ENCODE assay signal across 29 mouse cellular contexts in genomic region chr3:159787776-159788175, GRCm38 (mm10). TPM values are rescaled to one million over a fixed set of nuclear protein-coding genes. Genes with fewer than 3 reads are reported as not detected.
DNase-seq lines count a peak whose midpoint lies in the region; ATAC-seq and TF ChIP-seq lines count a peak whose summit lies in the region.
"Had no signal": no experiment of that assay in that cellular context is flagged by ENCODE, and none has a peak within 500 bp of the region (broad histone marks: within the 10 kb centered on the region; RNA-seq: fewer than 3 reads in every experiment).

No protein-coding gene starts in this region.

- no peak overlapping the region for H3K27ac ChIP-seq in forebrain, embryonic 13.5 days
- no peak overlapping the region for H3K27ac ChIP-seq in forebrain, embryonic 16.5 days (ENCODE audit: low read length)
- H3K27ac ChIP-seq in kidney, embryonic 16.5 days (ENCODE audit: low read length) = no peak overlapping the region
- no peak overlapping the region for H3K27ac ChIP-seq in stomach, embryonic 15.5 days
- H3K27ac ChIP-seq in stomach, postnatal 0 days (replicated peaks) = no peak overlapping the region
- no peak overlapping the region for H3K27ac ChIP-seq in midbrain, embryonic 15.5 days
- H3K27ac ChIP-seq in cerebellum, adult 2 months (ENCODE audit: insufficient read depth, low read length) = no peak overlapping the region
- H3K27ac ChIP-seq: embryonic facial prominence, embryonic 15.5 days; liver, embryonic 13.5 days; neural tube, embryonic 12.5 days had no signal

- H3K4me1 ChIP-seq in forebrain, embryonic 13.5 days = 0 out of 2 replicates have a peak, but pooled peaks cover under 1% of the 10 kb centered on the region
- no peaks in the 10 kb centered on the region for H3K4me1 ChIP-seq in forebrain, embryonic 16.5 days (replicated peaks; ENCODE audit: control insufficient read depth, insufficient read depth, low read length)
- H3K4me1 ChIP-seq in kidney, embryonic 16.5 days (ENCODE audit: insufficient read depth, low read length) = no peaks in the 10 kb centered on the region
- no peaks in the 10 kb centered on the region for H3K4me1 ChIP-seq in stomach, embryonic 15.5 days
- no peaks in the 10 kb centered on the region for H3K4me1 ChIP-seq in stomach, postnatal 0 days (replicated peaks; ENCODE audit: control insufficient read depth, insufficient read depth)
- no peaks in the 10 kb centered on the region for H3K4me1 ChIP-seq in midbrain, embryonic 15.5 days
- H3K4me1 ChIP-seq in cerebellum, adult 2 months (ENCODE audit: control insufficient read depth, insufficient read depth, low read length) = no peaks in the 10 kb centered on the region
- H3K4me1 ChIP-seq: embryonic facial prominence, embryonic 15.5 days; liver, embryonic 13.5 days; megakaryocyte, embryonic 14.5 days; neural tube, embryonic 12.5 days had no signal

- no peak overlapping the region for H3K4me2 ChIP-seq in forebrain, embryonic 13.5 days
- no peak overlapping the region for H3K4me2 ChIP-seq in forebrain, embryonic 16.5 days (ENCODE audit: low read length)
- no peak overlapping the region for H3K4me2 ChIP-seq in kidney, embryonic 16.5 days (replicated peaks; ENCODE audit: low read depth, low read length)
- H3K4me2 ChIP-seq in stomach, embryonic 15.5 days = no peak overlapping the region
- no peak overlapping the region for H3K4me2 ChIP-seq in stomach, postnatal 0 days (replicated peaks; ENCODE audit: low read depth)
- no peak overlapping the region for H3K4me2 ChIP-seq in midbrain, embryonic 15.5 days
- H3K4me2 ChIP-seq: embryonic facial prominence, embryonic 15.5 days; heart, embryonic 11.5 days; liver, embryonic 13.5 days; neural tube, embryonic 12.5 days had no signal

- no peaks in the 10 kb centered on the region for H3K9me3 ChIP-seq in forebrain, embryonic 13.5 days (replicated peaks)
- no peaks in the 10 kb centered on the region for H3K9me3 ChIP-seq in forebrain, embryonic 16.5 days (ENCODE audit: control insufficient read depth, low read length)
- no peaks in the 10 kb centered on the region for H3K9me3 ChIP-seq in kidney, embryonic 16.5 days (ENCODE audit: low read length)
- no peaks in the 10 kb centered on the region for H3K9me3 ChIP-seq in stomach, embryonic 15.5 days
- H3K9me3 ChIP-seq in stomach, postnatal 0 days (ENCODE audit: control insufficient read depth, low read length) = no peaks in the 10 kb centered on the region
- H3K9me3 ChIP-seq in midbrain, embryonic 15.5 days = no peaks in the 10 kb centered on the region
- H3K9me3 ChIP-seq: embryonic facial prominence, embryonic 15.5 days; liver, embryonic 13.5 days; neural tube, embryonic 12.5 days had no signal

- H3K27me3 ChIP-seq in forebrain, embryonic 13.5 days = 0 out of 2 replicates have a peak, but pooled peaks cover 12% of the 10 kb centered on the region
- H3K27me3 ChIP-seq in forebrain, embryonic 16.5 days (replicated peaks; ENCODE audit: control insufficient read depth, insufficient read depth, low read length) = no peaks in the 10 kb centered on the region
- no peaks in the 10 kb centered on the region for H3K27me3 ChIP-seq in kidney, embryonic 16.5 days (ENCODE audit: insufficient read depth, low read length)
- H3K27me3 ChIP-seq in stomach, embryonic 15.5 days (replicated peaks) = no peaks in the 10 kb centered on the region
- no peaks in the 10 kb centered on the region for H3K27me3 ChIP-seq in stomach, postnatal 0 days (ENCODE audit: control insufficient read depth, insufficient read depth, low read length)
- H3K27me3 ChIP-seq in midbrain, embryonic 15.5 days (replicated peaks) = no peaks in the 10 kb centered on the region
- no peaks in the 10 kb centered on the region for H3K27me3 ChIP-seq in cerebellum, adult 2 months (ENCODE audit: control insufficient read depth, insufficient read depth, low read length)
- H3K27me3 ChIP-seq: embryonic facial prominence, embryonic 15.5 days; liver, embryonic 13.5 days; megakaryocyte, embryonic 14.5 days; neural tube, embryonic 12.5 days had no signal

- H3K4me3 ChIP-seq in forebrain, embryonic 13.5 days = no peak overlapping the region
- no peak overlapping the region for H3K4me3 ChIP-seq in forebrain, embryonic 16.5 days (replicated peaks; ENCODE audit: low read length)
- H3K4me3 ChIP-seq in kidney, embryonic 16.5 days (ENCODE audit: low read length) = no peak overlapping the region
- H3K4me3 ChIP-seq in stomach, embryonic 15.5 days (replicated peaks) = no peak overlapping the region
- H3K4me3 ChIP-seq in stomach, postnatal 0 days (ENCODE audit: low read depth, low read length) = no peak overlapping the region
- no peak overlapping the region for H3K4me3 ChIP-seq in midbrain, embryonic 15.5 days
- H3K4me3 ChIP-seq in cerebellum, adult 2 months (replicated peaks; ENCODE audit: insufficient read depth, low read depth, low read length) = no peak overlapping the region
- H3K4me3 ChIP-seq: embryonic facial prominence, embryonic 15.5 days; liver, embryonic 13.5 days; megakaryocyte, embryonic 14.5 days; neural tube, embryonic 12.5 days had no signal

- WGBS in forebrain, embryonic 13.5 days = 53% methylated on average over 9 of the region's 9 CpGs
- WGBS in forebrain, embryonic 16.5 days = 53% methylated on average over 9 of the region's 9 CpGs
- 73% methylated on average over 9 of the region's 9 CpGs for WGBS in kidney, embryonic 16.5 days
- 72% methylated on average over 9 of the region's 9 CpGs for WGBS in stomach, embryonic 15.5 days
- 76% methylated on average over 9 of the region's 9 CpGs for WGBS in stomach, postnatal 0 days
- WGBS in midbrain, embryonic 15.5 days = 61% methylated on average over 9 of the region's 9 CpGs
- 45% methylated on average over 9 of the region's 9 CpGs for WGBS in cerebellum, adult 2 months

- no peak overlapping the region for H3K9ac ChIP-seq in forebrain, embryonic 13.5 days
- H3K9ac ChIP-seq in forebrain, embryonic 16.5 days (replicated peaks; ENCODE audit: low read depth, low read length) = no peak overlapping the region
- no peak overlapping the region for H3K9ac ChIP-seq in kidney, embryonic 16.5 days (replicated peaks; ENCODE audit: low read length)
- H3K9ac ChIP-seq in stomach, embryonic 15.5 days = no peak overlapping the region
- no peak overlapping the region for H3K9ac ChIP-seq in stomach, postnatal 0 days (ENCODE audit: low read length)
- H3K9ac ChIP-seq in midbrain, embryonic 15.5 days = no peak overlapping the region
- H3K9ac ChIP-seq: embryonic facial prominence, embryonic 15.5 days; liver, embryonic 13.5 days; neural tube, embryonic 12.5 days had no signal

- no peak for TF ChIP-seq CTCF in stomach, postnatal 0 days (IDR thresholded peaks at IDR 0.05; ENCODE audit: low read depth)
- TF ChIP-seq CTCF in cerebellum, adult 2 months (IDR thresholded peaks at IDR 0.05; ENCODE audit: borderline replicate concordance, insufficient read depth, low read depth, low read length) = no peak

- DNase-seq in kidney, postnatal 10 days = no peak
- no peak for DNase-seq in stomach, postnatal 0 days (ENCODE audit: low spot score)
- DNase-seq in cerebellum, adult 2 months = no peak
- DNase-seq: adrenal gland, postnatal 25 days; B cell, adult 2 months; cerebellum, adult 11-12 months; cerebellum, postnatal 10 days; gastrocnemius, postnatal 25 days; heart, adult 11 months; heart, postnatal 36 days; kidney, adult 9 months; kidney, postnatal 4 days; layer of hippocampus, postnatal 36 days; left cerebral cortex, postnatal 4 days; liver, embryonic 13.5 days; lung, adult 18-20 months; lung, postnatal 4 days; thymus, postnatal 14 days had no signal

- no peak for TF ChIP-seq POLR2A in cerebellum, adult 2 months (IDR thresholded peaks at IDR 0.05; ENCODE audit: borderline replicate concordance, insufficient read depth, low read length)

- H3K36me3 ChIP-seq in forebrain, embryonic 13.5 days (ENCODE audit: poor library complexity, severe bottlenecking) = no peaks in the 10 kb centered on the region
- H3K36me3 ChIP-seq in forebrain, embryonic 16.5 days (ENCODE audit: control insufficient read depth, insufficient read depth) = no peaks in the 10 kb centered on the region
- no peaks in the 10 kb centered on the region for H3K36me3 ChIP-seq in kidney, embryonic 16.5 days (ENCODE audit: insufficient read depth, low read length)
- H3K36me3 ChIP-seq in stomach, embryonic 15.5 days = no peaks in the 10 kb centered on the region
- no peaks in the 10 kb centered on the region for H3K36me3 ChIP-seq in stomach, postnatal 0 days (ENCODE audit: control insufficient read depth, insufficient read depth, low read length)
- H3K36me3 ChIP-seq in midbrain, embryonic 15.5 days (replicated peaks) = no peaks in the 10 kb centered on the region
- H3K36me3 ChIP-seq: embryonic facial prominence, embryonic 15.5 days; liver, embryonic 13.5 days; neural tube, embryonic 12.5 days had no signal

- ATAC-seq in forebrain, embryonic 13.5 days = peak; percentile 33; the same call in 1 of the 2 replicates
- no peak for ATAC-seq in forebrain, embryonic 16.5 days
- 0 out of 2 replicates have a peak, but pooled peaks have one; percentile 23 for ATAC-seq in kidney, embryonic 16.5 days (ENCODE audit: low FRiP score, low TSS enrichment)
- peak; percentile 39; the same call in 1 of the 2 replicates for ATAC-seq in stomach, embryonic 15.5 days (ENCODE audit: insufficient read depth, low FRiP score, low read depth)
- ATAC-seq in stomach, postnatal 0 days (ENCODE audit: low FRiP score, low TSS enrichment) = no peak
- ATAC-seq in midbrain, embryonic 15.5 days (replicated peaks) = 0 out of 2 replicates have a peak, but pooled peaks have one; percentile 30
- ATAC-seq: intestine, postnatal 0 days; lung, postnatal 0 days had no signal

- no peak for TF ChIP-seq EP300 in stomach, postnatal 0 days (optimal IDR thresholded peaks at IDR 0.05)

RNA-seq across cellular contexts. Expression of gene Wls, which starts 51.7 kb away (rescaled TPM):
- 41.1 and 51.9 TPM in 2 replicates for polyA plus RNA-seq in forebrain, embryonic 13.5 days (2015; fragmentation: Nextera tagmentation; extraction: Ambion mirVana)
- 34.6 and 42.8 TPM in 2 replicates for polyA plus RNA-seq in forebrain, embryonic 16.5 days (2015; fragmentation: Nextera tagmentation; extraction: Ambion mirVana)
- 138 and 147 TPM in 2 replicates for polyA plus RNA-seq in kidney, embryonic 16.5 days (2015; fragmentation: Nextera tagmentation; extraction: Ambion mirVana)
- polyA plus RNA-seq in stomach, embryonic 15.5 days (2015; fragmentation: Nextera tagmentation; extraction: Ambion mirVana) = 88.9 and 92.3 TPM in 2 replicates
- polyA plus RNA-seq in stomach, postnatal 0 days (2015; fragmentation: Nextera tagmentation; extraction: Ambion mirVana) = 81.1 and 82.8 TPM in 2 replicates
- polyA plus RNA-seq in midbrain, embryonic 15.5 days (2015; fragmentation: Nextera tagmentation; extraction: Ambion mirVana) = 80.8 and 81.9 TPM in 2 replicates
- 25.5 and 29.4 TPM in 2 replicates for polyA plus RNA-seq in cerebellum, adult 2 months (2012; rRNA removed)

Comparison
In these comparisons a context has a peak if more than half of its experiments do, and no peak if none do; other contexts are left out.
1. ATAC-seq: peak in forebrain, embryonic 13.5 days (single experiment), kidney, embryonic 16.5 days (single experiment), stomach, embryonic 15.5 days (single experiment) and midbrain, embryonic 15.5 days (single experiment); none in forebrain, embryonic 16.5 days (single experiment) and stomach, postnatal 0 days (single experiment).